Mouse (Mus musculus): ENCODE measurements around the gene Tapbp. TPM values are rescaled to one million over a fixed set of nuclear protein-coding genes. Genes with fewer than 3 reads are reported as not detected.

Gene Tapbp
- polyA plus RNA-seq (2012; rRNA removed) = 19.7 and 21.7 TPM in 2 replicates

DNA sequence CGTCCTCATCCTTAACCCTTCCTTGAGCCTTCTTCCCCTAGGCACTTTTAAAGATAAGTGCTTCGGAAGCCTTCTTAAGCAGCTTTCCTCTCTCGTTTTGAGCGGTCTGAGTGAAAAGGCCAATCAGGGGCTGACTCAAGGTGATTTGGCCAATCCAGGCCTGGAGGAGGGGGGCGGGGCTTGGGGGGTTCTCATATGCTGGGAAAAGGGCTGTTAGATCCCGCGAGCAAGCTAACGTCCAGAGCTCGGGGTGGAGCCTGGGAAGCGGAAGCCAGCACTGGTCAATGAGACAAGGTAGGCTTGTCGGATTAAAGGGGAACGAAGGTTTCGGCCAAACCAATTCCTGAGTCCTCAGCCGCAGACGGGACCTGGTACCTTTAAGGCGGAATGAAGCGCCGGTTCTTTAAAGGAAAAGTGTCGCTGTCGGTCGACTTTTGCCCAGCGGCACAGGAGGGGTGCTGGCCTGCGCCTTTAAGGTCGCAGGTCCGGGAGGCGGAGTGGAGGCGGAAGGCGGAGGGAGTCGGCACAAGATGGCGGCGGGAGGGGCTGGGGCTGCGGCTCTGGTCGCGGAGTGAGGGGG is at the start of gene Tapbp, which contains the start of gene Zbtb22:
Gene Tapbp, plus strand, starts transcription at position 229 of the 580 bp plus-strand sequence.
Gene Zbtb22, plus strand, starts transcription at position 234 of the 580 bp plus-strand sequence.

GRCm38 (mm10) chr17:33873537-33873936 is 42.2 kb upstream of the Tapbp start, which contains the start of gene Gm7029:
Gene Gm7029, plus strand, starts transcription at chr17:33873837.

GRCm38 (mm10) chr17:33890533-33891059 is 25.1 kb upstream of the Tapbp start, which contains the start of gene Kifc1:
Gene Kifc1, minus strand, starts transcription at chr17:33890661.

DNA sequence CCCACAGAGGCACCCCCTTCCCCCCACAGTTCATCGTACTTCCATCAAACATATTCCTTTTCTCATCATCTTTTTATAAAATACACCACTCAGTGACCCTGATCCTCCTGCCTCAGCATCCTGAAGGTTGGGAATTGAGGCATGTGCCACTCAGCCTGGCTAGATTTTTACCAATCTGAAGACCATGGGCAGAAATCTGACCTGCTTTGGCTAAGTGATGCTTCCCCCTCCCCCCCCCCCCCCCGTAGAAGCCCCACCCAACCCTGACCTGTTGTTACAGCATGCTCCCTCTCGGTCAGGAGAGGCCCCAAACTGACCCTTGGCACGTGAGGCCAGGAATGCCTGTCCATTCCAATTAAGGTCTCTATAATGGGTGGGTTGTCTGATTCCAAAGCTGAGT is 10.9 kb upstream of the Tapbp start, which contains the start of gene Platr17:
Gene Platr17, plus strand, starts transcription at position 301 of the 400 bp plus-strand sequence.

GRCm38 (mm10) chr17:33909077-33909868 is 6.4 kb upstream of the Tapbp start, which contains the start of gene Daxx:
Gene Daxx, plus strand, starts transcription at chr17:33909414.

DNA sequence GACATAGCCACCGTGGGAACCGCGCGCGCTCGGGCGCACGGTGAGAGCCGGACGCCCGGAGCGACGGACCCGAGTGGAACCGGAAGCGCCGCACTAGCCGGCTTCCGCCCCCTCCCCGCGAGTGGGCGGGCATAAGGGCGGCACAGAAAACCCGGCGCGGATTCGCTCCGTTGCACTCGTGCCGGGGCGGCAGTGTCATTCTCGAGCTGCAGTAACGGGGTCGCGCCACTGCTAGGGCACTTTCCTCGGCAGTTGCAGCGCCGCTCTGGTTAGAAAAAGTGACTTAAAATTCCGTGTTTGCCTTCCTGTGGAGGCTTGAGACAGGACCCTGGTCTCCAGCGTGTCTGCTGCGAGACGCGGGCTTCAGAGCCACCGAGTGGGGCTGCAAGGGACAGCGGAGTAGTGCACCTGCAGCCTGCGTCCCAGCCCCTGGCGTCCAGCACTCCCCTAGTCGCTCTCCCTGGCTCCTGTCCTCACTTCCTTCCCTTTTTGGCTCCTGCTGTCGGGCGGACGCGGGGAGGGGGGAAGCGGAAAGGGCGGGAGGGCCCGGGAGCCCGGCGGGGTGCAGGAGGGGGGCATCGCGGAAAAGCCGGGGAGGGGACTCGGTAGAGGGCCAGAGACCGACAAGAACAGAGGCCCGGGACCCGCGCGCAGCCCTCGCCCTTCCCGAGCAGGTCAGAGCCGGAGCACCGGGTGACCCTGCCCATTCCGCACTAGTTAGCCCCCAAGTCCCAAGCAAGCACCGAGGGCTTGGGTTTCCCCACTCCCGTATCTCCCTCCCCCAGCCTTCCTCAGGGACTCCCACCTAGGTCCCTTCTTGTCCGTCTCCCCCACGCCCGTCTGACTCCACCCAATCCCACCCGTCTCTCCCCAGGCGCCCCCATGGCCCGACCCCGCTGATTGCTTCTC is 13.9 kb downstream of the Tapbp start, which contains the start of gene Rgl2:
Gene Rgl2, plus strand, starts transcription at position 173 of the 909 bp plus-strand sequence.

DNA sequence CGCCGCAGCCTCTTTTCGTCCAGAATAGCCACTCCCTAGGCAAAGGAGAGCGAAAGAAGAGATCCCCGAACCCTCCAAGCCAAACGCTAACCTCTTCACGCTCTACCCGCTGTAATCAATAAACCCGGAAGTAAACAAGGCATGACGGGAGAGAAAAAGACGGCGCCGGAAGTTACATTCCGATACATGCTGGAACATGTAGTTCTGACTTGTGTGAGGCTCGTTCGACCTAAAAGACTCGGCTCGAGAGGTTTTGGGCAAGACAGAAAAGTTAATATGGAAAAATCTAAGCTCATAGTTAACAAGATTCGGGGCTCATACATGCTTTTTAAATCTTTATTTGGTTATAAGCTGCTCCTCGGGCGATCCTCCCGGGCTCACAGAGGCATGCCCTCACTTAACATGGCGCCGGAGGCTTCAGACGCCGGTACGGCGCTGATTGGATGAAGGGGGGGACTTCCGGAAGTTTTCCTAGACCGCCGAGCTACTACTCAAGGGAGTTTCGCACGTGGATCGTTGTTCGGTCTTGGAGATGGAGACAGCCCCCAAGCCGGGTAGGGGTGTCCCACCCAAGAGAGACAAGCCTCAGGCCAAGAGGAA is 24.6 kb downstream of the Tapbp start, which contains the start of the genes Pfdn6 and Wdr46:
Gene Pfdn6, minus strand, starts transcription at position 138 of the 600 bp plus-strand sequence.
Gene Wdr46, plus strand, starts transcription at position 455 of the 600 bp plus-strand sequence.

DNA sequence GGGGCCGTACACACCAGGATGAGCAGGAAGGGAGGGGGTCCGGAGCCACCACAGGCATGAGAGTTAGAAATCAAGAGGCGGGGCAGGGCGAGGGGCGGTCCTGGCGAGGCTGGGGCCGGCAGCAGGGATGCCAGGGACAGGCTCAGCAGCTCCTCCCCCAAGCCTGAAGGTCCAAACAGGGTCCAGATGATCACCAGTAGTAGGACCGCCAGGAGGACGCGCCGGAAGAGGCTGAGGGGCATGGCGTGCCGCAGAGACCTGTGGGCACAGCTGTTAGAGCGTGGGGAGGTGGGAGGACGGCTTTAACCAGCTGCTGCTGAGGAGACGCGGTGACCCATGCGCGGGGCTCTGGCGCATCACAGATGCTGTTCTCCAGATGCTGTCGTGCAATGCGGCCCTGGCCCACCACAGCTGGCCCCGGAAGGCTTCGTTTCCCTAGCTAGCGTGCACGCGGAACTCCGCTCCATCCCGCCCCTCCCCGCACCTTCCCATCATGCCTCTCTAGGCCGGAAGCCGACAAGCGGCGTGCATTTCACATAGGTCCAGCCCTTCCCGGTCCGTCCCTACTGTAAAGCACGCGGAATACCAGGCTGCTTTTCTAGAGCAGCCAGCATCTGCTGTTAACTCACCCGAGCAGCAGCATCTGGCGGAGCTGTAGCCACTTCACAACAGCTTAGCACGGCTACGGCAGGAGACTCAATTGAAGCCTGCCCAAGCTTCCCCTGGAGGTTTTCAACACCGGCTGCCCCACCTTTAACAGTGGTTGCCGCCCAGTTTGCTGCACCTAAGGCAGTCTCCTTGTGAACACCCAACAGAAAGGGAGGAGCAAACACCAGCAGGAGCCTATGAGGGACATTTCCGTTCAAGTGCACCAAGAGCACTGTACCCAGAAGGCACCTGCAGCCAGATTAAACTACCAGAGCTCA is 35.6 kb downstream of the Tapbp start, which contains the start of gene B3galt4:
Gene B3galt4, minus strand, starts transcription at position 468 of the 926 bp plus-strand sequence.

DNA sequence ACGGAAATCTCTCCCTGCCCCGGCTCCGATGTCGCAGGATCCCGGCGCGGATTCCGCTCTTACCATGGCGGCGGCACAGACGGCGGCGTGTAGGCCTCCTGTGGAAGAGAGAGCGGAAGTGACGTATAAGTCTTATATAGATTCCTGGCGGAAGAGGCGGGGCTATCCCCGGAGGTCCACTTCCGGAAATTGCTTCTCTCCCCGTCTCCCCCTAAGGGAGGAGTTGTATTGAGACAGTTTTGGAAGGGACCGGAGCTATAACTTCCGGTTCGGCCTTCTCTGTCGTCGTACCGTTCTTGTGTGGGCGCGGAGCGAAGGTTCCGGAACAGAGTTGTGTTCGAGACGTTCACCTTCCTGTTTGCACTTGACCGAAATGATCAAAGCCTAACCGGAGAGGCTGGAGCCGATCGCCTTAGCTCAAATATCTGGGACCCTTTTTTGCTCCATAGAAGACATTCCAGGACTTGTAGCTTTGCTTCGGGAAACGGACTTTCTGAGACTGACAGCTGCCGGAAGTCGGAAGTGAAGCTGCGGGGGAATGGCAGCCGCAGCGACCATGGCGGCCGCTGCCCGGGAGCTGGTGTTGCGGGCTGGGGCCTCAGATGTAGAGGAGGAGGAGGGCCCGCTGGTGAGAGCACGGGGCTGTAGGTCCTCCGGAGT is 40.0 kb downstream of the Tapbp start, which contains the start of the genes Vps52 and Rps18:
Gene Vps52, plus strand, starts transcription at position 258 of the 660 bp plus-strand sequence.
Gene Rps18, minus strand, starts transcription at position 447 of the 660 bp plus-strand sequence.

Other genes with a start within 250 kb of the Tapbp start
- gene Hnrnpm, start 229.0 kb upstream of the Tapbp start, polyA plus RNA-seq (2012; rRNA removed) = 86.0 and 104 TPM in 2 replicates
- 124 and 134 TPM in 2 replicates for gene March2, start 197.2 kb upstream of the Tapbp start, polyA plus RNA-seq (2012; rRNA removed)
- gene Rab11b, start 155.4 kb upstream of the Tapbp start, polyA plus RNA-seq (2012; rRNA removed) = 86.1 and 92.3 TPM in 2 replicates
- gene Angptl4, start 134.1 kb upstream of the Tapbp start, polyA plus RNA-seq (2012; rRNA removed) = 51.8 and 56.4 TPM in 2 replicates
- 15.8 and 17.2 TPM in 2 replicates for gene Kank3, start 105.4 kb upstream of the Tapbp start, polyA plus RNA-seq (2012; rRNA removed)
- gene Rps28, start 91.3 kb upstream of the Tapbp start, polyA plus RNA-seq (2012; rRNA removed) = 624 and 816 TPM in 2 replicates
- gene Ndufa7, start 91.3 kb upstream of the Tapbp start, polyA plus RNA-seq (2012; rRNA removed) = 189 and 197 TPM in 2 replicates
- 8.3 and 9.0 TPM in 2 replicates for gene Cd320, start 72.8 kb upstream of the Tapbp start, polyA plus RNA-seq (2012; rRNA removed)
- not detected in 2 replicates for gene Gm7029, start 42.1 kb upstream of the Tapbp start, polyA plus RNA-seq (2012; rRNA removed)
- 19.2 and 21.8 TPM in 2 replicates for gene Kifc1, start 25.2 kb upstream of the Tapbp start, polyA plus RNA-seq (2012; rRNA removed)
- 0.63 and 0.78 TPM in 2 replicates for gene Platr17, start 10.8 kb upstream of the Tapbp start, polyA plus RNA-seq (2012; rRNA removed)
- gene Daxx, start 6.5 kb upstream of the Tapbp start, polyA plus RNA-seq (2012; rRNA removed) = 17.5 and 19.5 TPM in 2 replicates
- 11.4 and 11.9 TPM in 2 replicates for gene Zbtb22, start within 50 bp of the Tapbp start, polyA plus RNA-seq (2012; rRNA removed)
- 21.4 and 28.9 TPM in 2 replicates for gene Rgl2, start 13.6 kb downstream of the Tapbp start, polyA plus RNA-seq (2012; rRNA removed)
- gene Pfdn6, start 24.4 kb downstream of the Tapbp start, polyA plus RNA-seq (2012; rRNA removed) = 45.7 and 46.0 TPM in 2 replicates
- gene Wdr46, start 24.8 kb downstream of the Tapbp start, polyA plus RNA-seq (2012; rRNA removed) = 11.8 and 12.7 TPM in 2 replicates
- gene B3galt4, start 35.6 kb downstream of the Tapbp start, polyA plus RNA-seq (2012; rRNA removed) = 1.4 and 1.9 TPM in 2 replicates
- gene Vps52, start 39.9 kb downstream of the Tapbp start, polyA plus RNA-seq (2012; rRNA removed) = 15.0 and 17.0 TPM in 2 replicates
- 1,178 and 1,295 TPM in 2 replicates for gene Rps18, start 40.1 kb downstream of the Tapbp start, polyA plus RNA-seq (2012; rRNA removed)
- 340 and 427 TPM in 2 replicates for gene H2-K1, start 84.4 kb downstream of the Tapbp start, polyA plus RNA-seq (2012; rRNA removed)
- 12.5 and 18.5 TPM in 2 replicates for gene Ring1, start 108.8 kb downstream of the Tapbp start, polyA plus RNA-seq (2012; rRNA removed)
- gene H2-Ke6, start 112.2 kb downstream of the Tapbp start, polyA plus RNA-seq (2012; rRNA removed) = 51.8 and 62.7 TPM in 2 replicates
- gene Slc39a7, start 115.8 kb downstream of the Tapbp start, polyA plus RNA-seq (2012; rRNA removed) = 42.7 and 48.3 TPM in 2 replicates
- gene Rxrb, start 115.9 kb downstream of the Tapbp start, polyA plus RNA-seq (2012; rRNA removed) = 18.5 and 21.0 TPM in 2 replicates
- gene Col11a2, start 123.5 kb downstream of the Tapbp start, polyA plus RNA-seq (2012; rRNA removed) = 0.48 and 0.67 TPM in 2 replicates
- 0.81 and 1.1 TPM in 2 replicates for gene H2-Oa, start 176.4 kb downstream of the Tapbp start, polyA plus RNA-seq (2012; rRNA removed)
- 4.5 and 5.3 TPM in 2 replicates for gene H2-DMa, start 203.6 kb downstream of the Tapbp start, polyA plus RNA-seq (2012; rRNA removed)
- gene Brd2, start 206.7 kb downstream of the Tapbp start, polyA plus RNA-seq (2012; rRNA removed) = 45.0 and 46.4 TPM in 2 replicates
- 0.83 and 0.86 TPM in 2 replicates for gene H2-DMb2, start 227.4 kb downstream of the Tapbp start, polyA plus RNA-seq (2012; rRNA removed)
- 2.5 and 2.6 TPM in 2 replicates for gene H2-DMb1, start 237.2 kb downstream of the Tapbp start, polyA plus RNA-seq (2012; rRNA removed)

All from liver, embryonic 18 days (tissue).